Comparison of ENCODE assay signal across 23 mouse cellular contexts in the genomic region with DNA sequence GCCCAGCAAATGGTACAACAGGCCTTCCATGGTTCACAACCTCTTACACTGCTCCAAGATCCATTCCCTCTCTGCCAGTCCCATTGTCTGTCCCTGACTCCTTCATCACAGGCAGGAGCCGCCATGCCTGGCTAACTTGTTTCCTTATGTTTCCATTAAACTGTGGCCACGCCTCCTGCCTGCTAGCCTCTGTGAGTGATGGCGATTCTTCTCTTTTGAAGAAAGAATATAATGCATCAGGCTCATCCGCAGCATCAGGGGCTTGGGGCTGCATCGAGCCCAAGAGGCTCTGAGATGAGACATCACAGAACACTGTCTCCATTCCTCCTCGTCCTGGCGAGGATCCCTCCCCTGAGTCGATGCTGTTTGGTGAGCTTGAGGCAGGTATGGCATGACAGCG. TPM values are rescaled to one million over a fixed set of nuclear protein-coding genes. Genes with fewer than 3 reads are reported as not detected.
DNase-seq lines count a peak whose midpoint lies in the region; ATAC-seq and TF ChIP-seq lines count a peak whose summit lies in the region.
"Had no signal": no experiment of that assay in that cellular context is flagged by ENCODE, and none has a peak within 500 bp of the region (broad histone marks: within the 10 kb centered on the region; RNA-seq: fewer than 3 reads in every experiment).

No protein-coding gene starts in this region.

- ATAC-seq in intestine, embryonic 14.5 days (replicated peaks; ENCODE audit: low FRiP score, low TSS enrichment, low read depth): no peak
- ATAC-seq in intestine, postnatal 0 days: no peak
- no peak for ATAC-seq in midbrain, postnatal 0 days (ENCODE audit: low FRiP score)
- no peak for ATAC-seq in midbrain, embryonic 15.5 days (replicated peaks)
- ATAC-seq: forebrain, embryonic 14.5 days had no signal

- H3K27me3 ChIP-seq in heart, embryonic 10.5 days (ENCODE audit: insufficient read depth, poor library complexity, severe bottlenecking): no peaks in the 10 kb centered on the region
- H3K27me3 ChIP-seq in heart, adult 2 months (ENCODE audit: control insufficient read depth, insufficient read depth, low read length): no peaks in the 10 kb centered on the region
- H3K27me3 ChIP-seq in intestine, embryonic 14.5 days (replicated peaks; ENCODE audit: control insufficient read depth, insufficient read depth, low read length): no peaks in the 10 kb centered on the region
- H3K27me3 ChIP-seq in intestine, postnatal 0 days (replicated peaks; ENCODE audit: control insufficient read depth, insufficient read depth, low read length): no peaks in the 10 kb centered on the region
- H3K27me3 ChIP-seq in midbrain, postnatal 0 days (ENCODE audit: insufficient read depth, low read length): no peaks in the 10 kb centered on the region
- H3K27me3 ChIP-seq in midbrain, embryonic 15.5 days (replicated peaks): no peaks in the 10 kb centered on the region
- H3K27me3 ChIP-seq: forebrain, embryonic 12.5 days had no signal

- DNase-seq in heart, embryonic 10.5 days (ENCODE audit: low spot score): peak; percentile 47
- DNase-seq in heart, adult 2 months: no peak
- DNase-seq in intestine, embryonic 14.5 days (ENCODE audit: low spot score): peak; percentile 48
- no peak for DNase-seq in midbrain, postnatal 0 days (ENCODE audit: low spot score)
- DNase-seq: adrenal gland, adult 2 months; adrenal gland, postnatal 10 days; adrenal gland, postnatal 25 days; cerebellum, adult 11 months; cerebellum, adult 18-20 months; cerebellum, adult 8-10 months; cerebellum, adult 9-11 months; cerebellum, postnatal 14 days; cerebellum, postnatal 36 days; embryo, embryonic 11 days had no signal

- no peak overlapping the region for H3K9ac ChIP-seq in heart, adult 2 months (ENCODE audit: low read depth, low read length)
- no peak overlapping the region for H3K9ac ChIP-seq in intestine, embryonic 14.5 days (ENCODE audit: low read length)
- no peak overlapping the region for H3K9ac ChIP-seq in intestine, postnatal 0 days (ENCODE audit: low read depth, low read length)
- H3K9ac ChIP-seq in midbrain, postnatal 0 days (replicated peaks; ENCODE audit: low read length, poor library complexity, severe bottlenecking): 0 out of 2 replicates have a peak overlapping the region, but pooled peaks have one; percentile 29
- no peak overlapping the region for H3K9ac ChIP-seq in midbrain, embryonic 15.5 days
- H3K9ac ChIP-seq: embryonic facial prominence, embryonic 13.5 days; embryonic facial prominence, embryonic 15.5 days; forebrain, embryonic 12.5 days had no signal

- peaks cover 10% of the 10 kb centered on the region; the same call in 1 of the 2 replicates for H3K4me1 ChIP-seq in heart, embryonic 10.5 days
- no peaks in the 10 kb centered on the region for H3K4me1 ChIP-seq in heart, adult 2 months (ENCODE audit: control insufficient read depth, insufficient read depth, low read length)
- H3K4me1 ChIP-seq in intestine, embryonic 14.5 days (replicated peaks; ENCODE audit: control insufficient read depth, insufficient read depth, low read length): peaks cover 7% of the 10 kb centered on the region; the same call in 1 of the 2 replicates
- no peaks in the 10 kb centered on the region for H3K4me1 ChIP-seq in intestine, postnatal 0 days (replicated peaks; ENCODE audit: control insufficient read depth, insufficient read depth, low read length)
- no peaks in the 10 kb centered on the region for H3K4me1 ChIP-seq in midbrain, postnatal 0 days (ENCODE audit: insufficient read depth, low read length)
- H3K4me1 ChIP-seq in midbrain, embryonic 15.5 days: no peaks in the 10 kb centered on the region
- H3K4me1 ChIP-seq: forebrain, embryonic 12.5 days had no signal

- no peak for TF ChIP-seq EP300 in heart, adult 2 months (IDR thresholded peaks at IDR 0.05; ENCODE audit: insufficient read depth, low read depth, low read length)

- H3K27ac ChIP-seq in heart, embryonic 10.5 days: no peak overlapping the region
- H3K27ac ChIP-seq in heart, adult 2 months: no peak overlapping the region
- H3K27ac ChIP-seq in intestine, embryonic 14.5 days (ENCODE audit: low read depth): no peak overlapping the region
- no peak overlapping the region for H3K27ac ChIP-seq in intestine, postnatal 0 days (ENCODE audit: low read depth, low read length)
- H3K27ac ChIP-seq in midbrain, postnatal 0 days (ENCODE audit: low read depth, low read length): no peak overlapping the region
- no peak overlapping the region for H3K27ac ChIP-seq in midbrain, embryonic 15.5 days
- H3K27ac ChIP-seq: embryonic facial prominence, embryonic 13.5 days; embryonic facial prominence, embryonic 15.5 days; forebrain, embryonic 10.5 days; forebrain, embryonic 12.5 days had no signal

- intact Hi-C loops in heart, adult 2 months (cut with DNase I): no loop called here

- no peak overlapping the region for H3K4me3 ChIP-seq in heart, embryonic 10.5 days
- H3K4me3 ChIP-seq in heart, adult 2 months: no peak overlapping the region
- H3K4me3 ChIP-seq in intestine, embryonic 14.5 days (ENCODE audit: low read depth, low read length): no peak overlapping the region
- no peak overlapping the region for H3K4me3 ChIP-seq in intestine, postnatal 0 days (ENCODE audit: low read depth, low read length)
- no peak overlapping the region for H3K4me3 ChIP-seq in midbrain, postnatal 0 days (ENCODE audit: low read depth, low read length)
- no peak overlapping the region for H3K4me3 ChIP-seq in midbrain, embryonic 15.5 days
- H3K4me3 ChIP-seq: embryonic facial prominence, embryonic 13.5 days; embryonic facial prominence, embryonic 15.5 days; erythroblast, embryonic 14.5 days; forebrain, embryonic 10.5 days; forebrain, embryonic 12.5 days had no signal

- no peaks in the 10 kb centered on the region for H3K9me3 ChIP-seq in heart, embryonic 10.5 days
- H3K9me3 ChIP-seq in intestine, embryonic 14.5 days (ENCODE audit: control insufficient read depth, low read length): no peaks in the 10 kb centered on the region
- no peaks in the 10 kb centered on the region for H3K9me3 ChIP-seq in intestine, postnatal 0 days (ENCODE audit: control insufficient read depth)
- H3K9me3 ChIP-seq in midbrain, postnatal 0 days (ENCODE audit: low read length): no peaks in the 10 kb centered on the region
- H3K9me3 ChIP-seq in midbrain, embryonic 15.5 days: no peaks in the 10 kb centered on the region
- H3K9me3 ChIP-seq: embryonic facial prominence, embryonic 13.5 days; embryonic facial prominence, embryonic 15.5 days; forebrain, embryonic 10.5 days; forebrain, embryonic 12.5 days had no signal

- H3K79me2 ChIP-seq in heart, adult 2 months (replicated peaks; ENCODE audit: control insufficient read depth, insufficient read depth, low read length): no peaks in the 10 kb centered on the region

- H3K4me2 ChIP-seq in intestine, embryonic 14.5 days (ENCODE audit: low read length): no peak overlapping the region
- H3K4me2 ChIP-seq in intestine, postnatal 0 days (replicated peaks; ENCODE audit: low read depth): no peak overlapping the region
- no peak overlapping the region for H3K4me2 ChIP-seq in midbrain, postnatal 0 days (ENCODE audit: low read depth, low read length, poor library complexity, severe bottlenecking)
- no peak overlapping the region for H3K4me2 ChIP-seq in midbrain, embryonic 15.5 days
- H3K4me2 ChIP-seq: embryonic facial prominence, embryonic 13.5 days; embryonic facial prominence, embryonic 15.5 days; forebrain, embryonic 12.5 days had no signal

- no peaks in the 10 kb centered on the region for H3K36me3 ChIP-seq in heart, embryonic 10.5 days
- no peaks in the 10 kb centered on the region for H3K36me3 ChIP-seq in heart, adult 2 months (ENCODE audit: control insufficient read depth, insufficient read depth, low read length)
- no peaks in the 10 kb centered on the region for H3K36me3 ChIP-seq in intestine, embryonic 14.5 days (ENCODE audit: control insufficient read depth, insufficient read depth, low read length)
- H3K36me3 ChIP-seq in intestine, postnatal 0 days (ENCODE audit: control insufficient read depth, insufficient read depth): no peaks in the 10 kb centered on the region
- no peaks in the 10 kb centered on the region for H3K36me3 ChIP-seq in midbrain, postnatal 0 days (ENCODE audit: insufficient read depth, low read length)
- no peaks in the 10 kb centered on the region for H3K36me3 ChIP-seq in midbrain, embryonic 15.5 days (replicated peaks)
- H3K36me3 ChIP-seq: embryonic facial prominence, embryonic 13.5 days; embryonic facial prominence, embryonic 15.5 days; forebrain, embryonic 10.5 days; forebrain, embryonic 12.5 days had no signal

- TF ChIP-seq POLR2A in heart, adult 2 months (IDR thresholded peaks at IDR 0.05; ENCODE audit: insufficient read depth, low read depth, low read length): no peak

- TF ChIP-seq CTCF in heart, adult 2 months (IDR thresholded peaks at IDR 0.05): no peak
- TF ChIP-seq CTCF in intestine, postnatal 0 days (IDR thresholded peaks at IDR 0.05; ENCODE audit: low read depth): no peak
- no peak for TF ChIP-seq CTCF in midbrain, postnatal 0 days (IDR thresholded peaks at IDR 0.05)

- WGBS in heart, embryonic 10.5 days: 74% methylated on average over 9 of the region's 9 CpGs
- WGBS in heart, adult 2 months: 83% methylated on average over 9 of the region's 9 CpGs
- WGBS in intestine, embryonic 14.5 days: 58% methylated on average over 9 of the region's 9 CpGs
- WGBS in intestine, postnatal 0 days: 73% methylated on average over 9 of the region's 9 CpGs
- 54% methylated on average over 9 of the region's 9 CpGs for WGBS in midbrain, postnatal 0 days
- 51% methylated on average over 9 of the region's 9 CpGs for WGBS in midbrain, embryonic 15.5 days

RNA-seq across cellular contexts. Expression of gene Tgfa, which starts 13.0 kb away (rescaled TPM):
- polyA plus RNA-seq in heart, embryonic 10.5 days (2016; fragmentation: Nextera tagmentation; extraction: Ambion mirVana): 3.2 and 3.7 TPM in 2 replicates
- total RNA-seq in heart, adult 2 months (2021): 1 to 10 TPM; 1.0 to 1.6 TPM
- 0.80 and 1.0 TPM in 2 replicates for polyA plus RNA-seq in heart, adult 2 months (2012; rRNA removed)
- 6.8 and 7.3 TPM in 2 replicates for polyA plus RNA-seq in intestine, embryonic 14.5 days (2014; fragmentation: Nextera tagmentation; extraction: Ambion mirVana)
- polyA plus RNA-seq in intestine, postnatal 0 days (2015; fragmentation: Nextera tagmentation; extraction: Ambion mirVana): 7.5 and 8.4 TPM in 2 replicates
- total RNA-seq in midbrain, postnatal 0 days (2014; rRNA removed): 32.1 and 37.1 TPM in 2 replicates
- polyA plus RNA-seq in midbrain, postnatal 0 days (2015; fragmentation: Nextera tagmentation; extraction: Ambion mirVana): 15.3 and 16.8 TPM in 2 replicates
- 11.2 and 13.2 TPM in 2 replicates for polyA plus RNA-seq in midbrain, embryonic 15.5 days (2015; fragmentation: Nextera tagmentation; extraction: Ambion mirVana)
- total RNA-seq: common myeloid progenitor, adult 5-6 weeks had no signal
- polyA plus RNA-seq: erythroblast, embryonic 14.5 days had no signal

Comparison
In these comparisons a context has a peak if more than half of its experiments do, and no peak if none do; other contexts are left out.
1. DNase-seq: peak in heart, embryonic 10.5 days (single experiment) and intestine, embryonic 14.5 days (single experiment); none in heart, adult 2 months (0 of 2) and midbrain, postnatal 0 days (single experiment).